Mouse (Mus musculus): ENCODE data around the gene Iqcf1.

The Iqcf1 gene

GRCm38 (mm10) chr9:106465571-106466200 lies 34.1 kb upstream of the Iqcf1 start, which contains the start of gene Gpr62:
Gpr62 (minus strand) TSS chr9:106465938.
- DNase-seq (ENCODE audit: low spot score) = no peak

- no peak for DNase-seq (ENCODE audit: low spot score)
These were observed 33.0 kb upstream of the Iqcf1 start for GRCm38 (mm10) chr9:106466721-106467120.

GRCm38 (mm10) chr9:106467746-106468145 lies 32.0 kb upstream of the Iqcf1 start:
- no peak for DNase-seq (ENCODE audit: low spot score)

GRCm38 (mm10) chr9:106469317-106469716 lies 30.4 kb upstream of the Iqcf1 start:
- no peak for DNase-seq (ENCODE audit: low spot score)

GRCm38 (mm10) chr9:106469776-106470175 lies 30.0 kb upstream of the Iqcf1 start:
- DNase-seq (ENCODE audit: low spot score) = no peak

GRCm38 (mm10) chr9:106470991-106471750 lies 28.6 kb upstream of the Iqcf1 start:
- no peak for DNase-seq (ENCODE audit: low spot score)

- DNase-seq (ENCODE audit: low spot score) = peak; percentile 52
These were observed 27.9 kb upstream of the Iqcf1 start for GRCm38 (mm10) chr9:106471892-106472291.

- no peak for DNase-seq (ENCODE audit: low spot score)
These were observed 27.4 kb upstream of the Iqcf1 start for GRCm38 (mm10) chr9:106472321-106472720.

GRCm38 (mm10) chr9:106473081-106473752 lies 26.6 kb upstream of the Iqcf1 start:
- peak; percentile 12 for DNase-seq (ENCODE audit: low spot score)

GRCm38 (mm10) chr9:106473753-106474105 lies 26.0 kb upstream of the Iqcf1 start:
- peak; percentile 13 for DNase-seq (ENCODE audit: low spot score)

GRCm38 (mm10) chr9:106474456-106474855 lies 25.3 kb upstream of the Iqcf1 start:
- DNase-seq (ENCODE audit: low spot score) = peak; percentile 74

GRCm38 (mm10) chr9:106475046-106475445 lies 24.7 kb upstream of the Iqcf1 start:
- peak; percentile 25 for DNase-seq (ENCODE audit: low spot score)

- no peak for DNase-seq (ENCODE audit: low spot score)
These were observed 24.1 kb upstream of the Iqcf1 start, which contains the start of gene Rrp9 for GRCm38 (mm10) chr9:106475663-106476001. Rrp9 (plus strand) TSS chr9:106475963.

GRCm38 (mm10) chr9:106476002-106476923 lies 23.5 kb upstream of the Iqcf1 start:
- peak; percentile 53 for DNase-seq (ENCODE audit: low spot score)

- peak; percentile 98 for DNase-seq (ENCODE audit: low spot score)
These were observed 22.8 kb upstream of the Iqcf1 start, which contains the start of gene Parp3 for GRCm38 (mm10) chr9:106476924-106477484. Parp3 (minus strand) TSS chr9:106476949.

GRCm38 (mm10) chr9:106477649-106478048 lies 22.1 kb upstream of the Iqcf1 start:
- no peak for DNase-seq (ENCODE audit: low spot score)

GRCm38 (mm10) chr9:106478101-106478500 lies 21.7 kb upstream of the Iqcf1 start:
- DNase-seq (ENCODE audit: low spot score) = no peak

GRCm38 (mm10) chr9:106480541-106480940 lies 19.2 kb upstream of the Iqcf1 start:
- no peak for DNase-seq (ENCODE audit: low spot score)

GRCm38 (mm10) chr9:106481075-106481474 lies 18.7 kb upstream of the Iqcf1 start:
- DNase-seq (ENCODE audit: low spot score) = no peak

GRCm38 (mm10) chr9:106481676-106482075 lies 18.1 kb upstream of the Iqcf1 start:
- DNase-seq (ENCODE audit: low spot score) = no peak

GRCm38 (mm10) chr9:106482578-106483115 lies 17.1 kb upstream of the Iqcf1 start:
- no peak for DNase-seq (ENCODE audit: low spot score)

All from ovary, postnatal 36 days (tissue).